Comparison of ENCODE assay signal across 8 mouse cellular contexts in the genomic region with DNA sequence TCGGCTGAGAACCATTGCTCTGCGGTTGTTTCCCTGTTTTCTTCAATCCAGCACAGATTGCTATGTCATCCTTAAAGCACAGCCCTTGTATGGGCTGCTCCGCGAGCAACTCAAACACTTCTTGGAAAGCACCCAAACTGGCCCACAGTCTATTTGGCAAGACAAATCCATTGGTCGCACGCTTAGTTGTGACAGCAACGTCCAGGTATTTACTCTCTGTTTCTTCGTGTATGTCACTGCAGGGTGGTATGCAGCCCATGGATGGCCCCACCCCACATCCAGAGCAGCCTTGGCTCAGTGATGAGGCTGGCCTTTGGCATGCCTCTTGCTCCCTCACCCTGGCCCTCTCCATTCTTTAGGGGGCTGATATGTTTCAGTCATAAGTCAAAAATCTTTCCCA. TPM values are rescaled to one million over a fixed set of nuclear protein-coding genes. Genes with fewer than 3 reads are reported as not detected.
DNase-seq lines count a peak whose midpoint lies in the region; ATAC-seq and TF ChIP-seq lines count a peak whose summit lies in the region.

No protein-coding gene starts in this region.

- H3K4me1 ChIP-seq in intestine, embryonic 15.5 days (replicated peaks): no peaks in the 10 kb centered on the region
- no peaks in the 10 kb centered on the region for H3K4me1 ChIP-seq in intestine, postnatal 0 days (replicated peaks; ENCODE audit: control insufficient read depth, insufficient read depth, low read length)
- H3K4me1 ChIP-seq in embryonic facial prominence, embryonic 14.5 days (ENCODE audit: control insufficient read depth, insufficient read depth, low read length): peaks cover 6% of the 10 kb centered on the region
- no peaks in the 10 kb centered on the region for H3K4me1 ChIP-seq in hindbrain, postnatal 0 days (ENCODE audit: insufficient read depth, low read length)

- ATAC-seq in intestine, embryonic 15.5 days: 0 out of 2 replicates have a peak, but pooled peaks have one; percentile 45
- no peak for ATAC-seq in intestine, postnatal 0 days
- ATAC-seq in embryonic facial prominence, embryonic 14.5 days (ENCODE audit: low read depth): peak; percentile 81
- peak; percentile 63; the same call in 1 of the 2 replicates for ATAC-seq in hindbrain, postnatal 0 days

- TF ChIP-seq CTCF in intestine, postnatal 0 days (IDR thresholded peaks at IDR 0.05; ENCODE audit: low read depth): no peak
- no peak for TF ChIP-seq CTCF in hindbrain, postnatal 0 days (IDR thresholded peaks at IDR 0.05; ENCODE audit: low read depth)

- H3K9ac ChIP-seq in intestine, embryonic 15.5 days: no peak overlapping the region
- H3K9ac ChIP-seq in intestine, postnatal 0 days (ENCODE audit: low read depth, low read length): no peak overlapping the region
- H3K9ac ChIP-seq in embryonic facial prominence, embryonic 14.5 days (ENCODE audit: low read depth, low read length): no peak overlapping the region
- no peak overlapping the region for H3K9ac ChIP-seq in hindbrain, postnatal 0 days (replicated peaks; ENCODE audit: low read length)

- WGBS in intestine, embryonic 15.5 days: 48% methylated on average over 8 of the region's 8 CpGs
- 52% methylated on average over 8 of the region's 8 CpGs for WGBS in intestine, postnatal 0 days
- 38% methylated on average over 8 of the region's 8 CpGs for WGBS in embryonic facial prominence, embryonic 14.5 days
- WGBS in hindbrain, postnatal 0 days: 30% methylated on average over 8 of the region's 8 CpGs

- no peaks in the 10 kb centered on the region for H3K27me3 ChIP-seq in intestine, embryonic 15.5 days (replicated peaks)
- no peaks in the 10 kb centered on the region for H3K27me3 ChIP-seq in intestine, postnatal 0 days (replicated peaks; ENCODE audit: control insufficient read depth, insufficient read depth, low read length)
- no peaks in the 10 kb centered on the region for H3K27me3 ChIP-seq in embryonic facial prominence, embryonic 14.5 days (replicated peaks; ENCODE audit: control insufficient read depth, insufficient read depth, low read length)
- no peaks in the 10 kb centered on the region for H3K27me3 ChIP-seq in hindbrain, postnatal 0 days (ENCODE audit: insufficient read depth, low read length)

- H3K36me3 ChIP-seq in intestine, embryonic 15.5 days: no peaks in the 10 kb centered on the region
- no peaks in the 10 kb centered on the region for H3K36me3 ChIP-seq in intestine, postnatal 0 days (ENCODE audit: control insufficient read depth, insufficient read depth)
- no peaks in the 10 kb centered on the region for H3K36me3 ChIP-seq in embryonic facial prominence, embryonic 14.5 days (ENCODE audit: control insufficient read depth, insufficient read depth, low read length)
- no peaks in the 10 kb centered on the region for H3K36me3 ChIP-seq in hindbrain, postnatal 0 days (ENCODE audit: insufficient read depth, low read length)

- H3K4me3 ChIP-seq in intestine, embryonic 15.5 days (replicated peaks): no peak overlapping the region
- no peak overlapping the region for H3K4me3 ChIP-seq in intestine, postnatal 0 days (ENCODE audit: low read depth, low read length)
- H3K4me3 ChIP-seq in embryonic facial prominence, embryonic 14.5 days (ENCODE audit: low read depth, low read length): no peak overlapping the region
- no peak overlapping the region for H3K4me3 ChIP-seq in hindbrain, postnatal 0 days (ENCODE audit: low read length)

- no peak overlapping the region for H3K4me2 ChIP-seq in intestine, embryonic 15.5 days (replicated peaks)
- H3K4me2 ChIP-seq in intestine, postnatal 0 days (replicated peaks; ENCODE audit: low read depth): no peak overlapping the region
- peak overlapping the region; percentile 8 for H3K4me2 ChIP-seq in embryonic facial prominence, embryonic 14.5 days (ENCODE audit: low read depth, low read length)
- H3K4me2 ChIP-seq in hindbrain, postnatal 0 days (ENCODE audit: low read depth, low read length): no peak overlapping the region

- H3K9me3 ChIP-seq in intestine, embryonic 15.5 days: no peaks in the 10 kb centered on the region
- no peaks in the 10 kb centered on the region for H3K9me3 ChIP-seq in intestine, postnatal 0 days (ENCODE audit: control insufficient read depth)
- peaks cover 3% of the 10 kb centered on the region; the same call in 1 of the 2 replicates for H3K9me3 ChIP-seq in embryonic facial prominence, embryonic 14.5 days (ENCODE audit: control insufficient read depth, low read length)
- H3K9me3 ChIP-seq in hindbrain, postnatal 0 days (ENCODE audit: low read length): no peaks in the 10 kb centered on the region

- H3K27ac ChIP-seq in intestine, embryonic 15.5 days: no peak overlapping the region
- H3K27ac ChIP-seq in intestine, postnatal 0 days (ENCODE audit: low read depth, low read length): no peak overlapping the region
- H3K27ac ChIP-seq in embryonic facial prominence, embryonic 14.5 days (replicated peaks; ENCODE audit: low read depth, low read length): peak overlapping the region; percentile 24; the same call in 1 of the 2 replicates
- no peak overlapping the region for H3K27ac ChIP-seq in hindbrain, postnatal 0 days

- DNase-seq in Muller cell, postnatal 12 days (ENCODE audit: inconsistent ontology term): peak; percentile 81
- DNase-seq in embryonic facial prominence, embryonic 14.5 days (ENCODE audit: low spot score): peak; percentile 93
- peak; percentile 75 for DNase-seq in hindbrain, postnatal 0 days (ENCODE audit: low spot score)
- DNase-seq in MN1 (ENCODE audit: low spot score): no peak
- no peak for DNase-seq in retina, embryonic 14.5 days (ENCODE audit: low spot score)
- no peak for DNase-seq in right cerebral cortex, adult 2 months (ENCODE audit: low spot score in 2 of 2)

RNA-seq across cellular contexts. Expression of gene Ipo5, which starts 42.5 kb away (rescaled TPM):
- polyA plus RNA-seq in intestine, embryonic 15.5 days (2015; fragmentation: Nextera tagmentation; extraction: Ambion mirVana): 78.9 and 86.1 TPM in 2 replicates
- polyA plus RNA-seq in intestine, postnatal 0 days (2015; fragmentation: Nextera tagmentation; extraction: Ambion mirVana): 21.2 and 21.9 TPM in 2 replicates
- polyA plus RNA-seq in embryonic facial prominence, embryonic 14.5 days (2014; fragmentation: Nextera tagmentation; extraction: Ambion mirVana): 102 and 110 TPM in 2 replicates
- 73.9 and 74.2 TPM in 2 replicates for total RNA-seq in hindbrain, postnatal 0 days (2014; rRNA removed)
- polyA plus RNA-seq in hindbrain, postnatal 0 days (2015; fragmentation: Nextera tagmentation; extraction: Ambion mirVana): 44.4 and 45.4 TPM in 2 replicates

Comparison
In these comparisons a context has a peak if more than half of its experiments do, and no peak if none do; other contexts are left out.
1. DNase-seq: peak in Muller cell, postnatal 12 days (single experiment), embryonic facial prominence, embryonic 14.5 days (single experiment) and hindbrain, postnatal 0 days (single experiment); none in MN1 (single experiment), retina, embryonic 14.5 days (single experiment) and right cerebral cortex, adult 2 months (0 of 2).